Mouse (Mus musculus): Measurements from ENCODE around the gene Olfr452. TPM values are rescaled to one million over a fixed set of nuclear protein-coding genes. Genes with fewer than 3 reads are reported as not detected.

Gene Olfr452
- total RNA-seq (2021) = not detected
- long read RNA-seq, experiment 1 = 0 reads
- long read RNA-seq, experiment 2 = 0 reads

- no peak for DNase-seq (ENCODE audit: low spot score in 2 of 2)
These were observed at the start of gene Olfr452 for GRCm38 (mm10) chr6:42784793-42785192. Olfr452 (plus strand) TSS chr6:42785093.

DNA sequence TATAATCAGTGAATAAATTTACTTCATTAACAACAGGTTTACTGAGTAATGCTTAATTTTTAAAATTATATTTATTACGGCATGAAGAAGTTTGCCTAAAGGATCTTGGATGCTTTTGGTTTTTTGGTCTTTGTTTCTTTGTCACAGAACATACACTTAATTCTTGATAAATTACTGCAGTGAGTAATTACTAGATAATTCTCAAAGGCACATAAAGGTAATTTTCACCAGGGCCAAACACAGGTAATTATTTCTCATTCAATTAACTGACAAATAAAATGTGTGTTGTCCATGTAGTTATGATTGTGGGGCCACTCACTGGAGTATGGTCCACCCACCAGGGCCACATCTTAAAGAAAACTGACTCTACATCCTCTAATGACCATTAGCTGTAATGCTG is 45.8 kb upstream of the Olfr452 start, which contains the start of gene Olfr453:
Olfr453 (plus strand) TSS at position 301 of the 400 bp plus-strand sequence.
- no peak for DNase-seq (ENCODE audit: low spot score in 2 of 2)

- no peak for DNase-seq (ENCODE audit: low spot score in 2 of 2)
These were observed 42.6 kb upstream of the Olfr452 start for GRCm38 (mm10) chr6:42742303-42742702.

DNA sequence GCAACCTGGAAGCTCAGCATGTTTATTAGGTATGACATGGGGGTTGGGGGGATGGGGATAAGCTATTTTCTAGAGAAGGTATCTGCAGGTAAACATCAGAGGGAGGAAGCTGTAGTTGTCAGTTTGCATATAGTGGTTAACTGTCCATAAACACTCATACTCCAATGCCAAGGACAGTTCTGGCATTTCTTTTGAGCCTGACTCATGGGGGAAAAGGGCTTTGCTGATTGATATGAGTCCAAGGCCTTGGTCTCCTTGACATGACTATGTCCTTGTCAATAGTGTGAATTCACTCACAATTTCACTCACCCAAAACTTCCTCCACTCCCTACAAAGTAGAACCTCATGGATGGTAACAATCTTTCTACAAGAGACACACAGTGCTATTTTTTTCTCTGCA is 37.0 kb upstream of the Olfr452 start:
- DNase-seq (ENCODE audit: low spot score in 2 of 2) = no peak

DNA sequence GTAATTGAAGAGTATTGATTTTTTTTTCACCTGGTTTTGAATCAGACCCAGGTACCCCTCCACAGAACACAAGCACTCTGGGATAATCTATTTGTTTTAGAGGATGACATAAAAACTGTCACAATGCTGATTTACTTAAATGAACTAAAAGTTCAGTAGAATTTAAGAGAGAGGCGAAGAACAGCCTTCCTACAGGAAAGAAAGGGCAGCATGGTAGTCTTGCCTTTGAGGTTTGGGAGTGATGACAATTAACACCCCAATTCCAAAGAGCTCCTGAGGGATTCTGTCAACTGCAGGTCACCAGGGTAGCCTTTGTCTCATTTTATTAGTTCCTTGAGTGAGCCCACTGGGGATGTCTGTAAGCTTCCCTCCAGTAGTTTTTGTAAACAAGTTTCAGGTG is 28.8 kb upstream of the Olfr452 start, which contains the start of gene Olfr38:
Olfr38 (plus strand) TSS at position 301 of the 400 bp plus-strand sequence.
- no peak for DNase-seq (ENCODE audit: low spot score in 2 of 2)

- no peak for DNase-seq (ENCODE audit: low spot score in 2 of 2)
These were observed 7.8 kb upstream of the Olfr452 start for GRCm38 (mm10) chr6:42777066-42777465.

GRCm38 (mm10) chr6:42790247-42790948 is 5.5 kb downstream of the Olfr452 start:
- DNase-seq (ENCODE audit: low spot score in 2 of 2) = no peak

DNA sequence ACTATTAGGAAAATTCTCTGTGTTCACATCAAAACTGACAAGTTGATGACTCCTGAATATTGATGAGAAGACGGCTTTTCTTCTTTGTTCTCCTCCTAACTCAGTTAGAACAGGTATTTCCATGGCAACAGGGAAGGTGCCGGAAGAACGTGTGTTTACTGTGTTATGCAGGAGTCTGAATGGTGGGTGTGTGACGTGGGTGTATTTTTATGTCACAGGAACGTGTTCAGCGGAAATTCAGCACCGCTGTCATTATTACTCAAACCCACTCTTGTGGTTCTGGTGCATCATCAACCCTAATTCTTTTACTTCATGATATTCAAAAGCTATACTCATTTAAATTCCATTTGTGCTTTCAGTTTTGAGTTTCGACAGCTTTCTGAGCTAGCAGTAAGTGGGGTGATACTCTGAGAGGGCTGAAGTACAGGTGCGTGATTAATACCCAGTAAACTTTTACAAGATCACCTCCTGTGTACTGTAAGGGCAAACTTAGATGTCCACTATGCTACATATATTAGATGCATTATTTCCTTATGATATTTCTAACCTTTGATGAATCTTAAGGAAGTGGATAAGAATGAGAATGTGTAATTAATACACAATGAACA is 6.2 kb downstream of the Olfr452 start:
- DNase-seq (ENCODE audit: low spot score in 2 of 2) = no peak

DNA sequence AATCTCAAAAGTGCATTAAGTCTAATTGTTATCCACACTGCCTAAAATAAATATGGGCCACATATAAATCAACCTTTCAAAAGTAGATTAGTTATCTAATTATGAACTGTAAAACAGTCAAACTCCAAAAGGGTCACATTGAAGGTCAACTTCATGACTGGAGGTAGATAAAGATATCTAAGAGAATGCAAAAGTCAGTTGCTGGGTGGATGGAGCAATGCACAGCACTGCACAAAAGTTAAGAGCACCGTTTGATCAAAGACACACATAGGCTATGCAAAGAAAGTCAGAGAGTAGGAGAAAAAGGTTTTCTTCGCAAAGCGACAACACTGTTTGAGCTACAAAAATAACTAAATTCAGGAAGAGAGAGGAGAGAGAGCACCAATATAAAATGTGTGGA is 10.1 kb downstream of the Olfr452 start:
- DNase-seq (ENCODE audit: low spot score in 2 of 2) = no peak

DNA sequence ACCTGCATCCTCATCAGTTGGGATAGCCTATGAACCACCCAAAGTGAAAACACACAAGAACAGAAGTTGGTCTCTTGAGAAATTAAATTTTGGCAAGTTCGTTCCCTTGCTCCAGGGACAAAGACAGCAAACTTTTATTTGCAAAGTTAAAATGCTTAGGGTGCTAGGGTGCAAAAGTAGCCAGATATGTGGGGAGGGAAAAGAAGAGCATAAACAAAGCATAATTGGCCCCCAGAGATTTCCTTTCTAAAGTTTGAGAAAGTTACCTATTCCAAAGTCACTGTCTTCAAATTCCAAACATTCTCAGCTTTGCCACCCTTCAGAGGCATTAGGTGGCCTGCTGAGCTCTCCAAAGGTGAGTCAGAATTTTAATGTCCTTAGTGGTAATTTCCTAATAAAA is 26.7 kb downstream of the Olfr452 start, which contains the start of gene Olfr450:
Olfr450 (plus strand) TSS at position 301 of the 400 bp plus-strand sequence.
- no peak for DNase-seq (ENCODE audit: low spot score in 2 of 2)

GRCm38 (mm10) chr6:42834084-42834483 is 49.2 kb downstream of the Olfr452 start, which contains the start of gene Olfr449:
Olfr449 (plus strand) TSS chr6:42834384.
- DNase-seq (ENCODE audit: low spot score in 2 of 2) = no peak

Other genes starting within 250 kb of the Olfr452 start
- under 1 TPM in 1 of 2 experiments, not detected in 1; 0.23 TPM for gene Olfr455, start 237.5 kb upstream of the Olfr452 start, total RNA-seq (2021)
- gene Tcaf3, start 187.4 kb upstream of the Olfr452 start, total RNA-seq (2021) = not detected
- 10 to 100 TPM in 1 of 2 experiments, 1 to 10 TPM in 1; 8.1 to 10.4 TPM for gene Tcaf2, start 139.8 kb upstream of the Olfr452 start, total RNA-seq (2021)
- 10 to 100 TPM; 69.2 to 78.4 TPM for gene Tcaf1, start 75.0 kb upstream of the Olfr452 start, total RNA-seq (2021)
- gene Olfr453, start 45.7 kb upstream of the Olfr452 start, total RNA-seq (2021) = not detected
- gene Olfr38, start 28.7 kb upstream of the Olfr452 start, total RNA-seq (2021) = not detected
- gene Olfr450, start 26.8 kb downstream of the Olfr452 start, total RNA-seq (2021) = not detected
- not detected for gene Olfr449, start 49.3 kb downstream of the Olfr452 start, total RNA-seq (2021)
- gene Olfr448, start 105.3 kb downstream of the Olfr452 start, total RNA-seq (2021) = not detected
- not detected for gene Olfr447, start 123.8 kb downstream of the Olfr452 start, total RNA-seq (2021)
- not detected for gene Olfr446, start 136.3 kb downstream of the Olfr452 start, total RNA-seq (2021)
- not detected for gene Olfr444, start 164.0 kb downstream of the Olfr452 start, total RNA-seq (2021)